Mouse (Mus musculus): ENCODE measurements around the gene Clcnkb. TPM values are rescaled to one million over a fixed set of nuclear protein-coding genes. Genes with fewer than 3 reads are reported as not detected.

Clcnkb gene
- polyA plus RNA-seq (2016; fragmentation: Nextera tagmentation; extraction: Ambion mirVana), result 0.15 TPM in 1 of 2 replicates, not detected in the other

DNA sequence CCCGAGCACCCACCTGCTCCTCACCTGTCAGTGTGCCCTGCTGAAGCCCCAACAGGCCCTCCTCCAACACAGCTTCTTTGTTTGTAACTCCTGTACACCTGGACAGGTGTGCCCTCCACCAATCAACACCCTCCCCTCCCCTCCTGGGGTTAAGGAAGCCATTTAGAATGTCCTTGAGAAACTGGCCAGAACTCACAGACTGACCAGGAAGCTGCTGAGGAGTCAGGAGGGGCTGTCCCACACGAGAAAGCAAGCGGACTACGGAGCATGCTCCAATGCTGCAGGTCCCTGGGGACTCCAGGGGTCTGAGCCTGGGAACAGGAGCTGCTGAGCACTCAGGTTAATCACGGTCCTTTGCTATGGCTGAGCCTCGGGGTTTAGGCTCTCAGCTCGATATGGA lies at the start of gene Clcnkb:
TSS of gene Clcnkb (minus strand) at position 91 of the 400 bp plus-strand sequence.
- Histone ChIP-seq H3K36me3 (replicated peaks) (no peaks in the 10 kb centered on the region), H3K9me3 (no peaks in the 10 kb centered on the region), H3K27ac (replicated peaks) (no peak within 1 kb of the TSS), H3K4me3 (no peak within 1 kb of the TSS), H3K4me1 (peaks cover 18% of the 10 kb centered on the region), H3K27me3 (replicated peaks; ENCODE audit: low read depth, poor library complexity, severe bottlenecking) (peaks cover 26% of the 10 kb centered on the region)
- DNase-seq (ENCODE audit: low spot score), result no peak
- WGBS, result 67% methylated on average over 7 of the region's 7 CpGs

DNA sequence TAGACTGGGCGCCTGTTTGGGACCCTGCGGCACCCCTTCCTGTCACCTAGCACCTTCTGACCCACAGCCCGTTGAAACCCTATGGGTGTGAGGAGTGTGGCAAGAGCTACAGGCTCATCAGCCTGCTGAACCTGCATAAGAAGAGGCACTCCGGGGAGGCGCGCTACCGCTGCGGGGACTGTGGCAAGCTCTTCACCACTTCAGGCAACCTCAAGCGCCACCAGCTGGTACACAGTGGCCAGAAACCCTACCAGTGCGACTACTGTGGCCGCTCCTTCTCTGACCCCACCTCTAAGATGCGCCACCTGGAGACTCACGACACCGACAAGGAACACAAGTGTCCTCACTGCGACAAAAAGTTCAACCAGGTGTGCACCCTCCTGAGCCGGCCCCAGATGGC lies 48.9 kb upstream of the Clcnkb start:
- no peaks in the 10 kb centered on the region for H3K9me3 ChIP-seq
- peaks cover 3% of the 10 kb centered on the region; the same call in 1 of the 2 replicates for H3K4me1 ChIP-seq
- no peak for DNase-seq (ENCODE audit: low spot score)
- no peak overlapping the region for H3K4me3 ChIP-seq
- WGBS, result 75% methylated on average over 16 of the region's 16 CpGs
- H3K27ac ChIP-seq (replicated peaks), result no peak overlapping the region
- peaks cover 97% of the 10 kb centered on the region for H3K36me3 ChIP-seq (replicated peaks)
- H3K27me3 ChIP-seq (replicated peaks; ENCODE audit: low read depth, poor library complexity, severe bottlenecking), result no peaks in the 10 kb centered on the region

DNA sequence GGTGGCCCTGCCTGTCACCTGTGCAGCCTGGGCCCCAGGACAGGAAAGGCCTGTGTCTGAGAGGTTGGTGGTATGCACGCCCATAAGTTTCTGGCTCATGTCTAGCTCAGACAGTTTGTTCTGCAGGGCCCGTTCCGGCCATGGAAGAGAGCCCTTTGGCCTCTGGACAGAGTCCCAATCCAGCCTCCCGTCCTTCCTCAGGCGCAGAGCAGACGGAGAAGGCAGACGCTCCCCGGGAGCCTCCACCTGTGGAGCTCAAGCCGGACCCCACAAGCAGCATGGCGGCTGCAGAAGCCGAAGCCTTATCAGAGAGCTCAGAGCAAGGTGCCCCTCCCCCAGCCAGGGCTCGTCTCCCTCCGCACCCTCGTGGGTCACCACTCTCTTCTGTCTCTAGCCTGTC lies 47.7 kb upstream of the Clcnkb start:
- DNase-seq (ENCODE audit: low spot score), result no peak
- WGBS, result 86% methylated on average over 14 of the region's 14 CpGs
- H3K27me3 ChIP-seq (replicated peaks; ENCODE audit: low read depth, poor library complexity, severe bottlenecking), result no peaks in the 10 kb centered on the region
- no peak overlapping the region for H3K27ac ChIP-seq (replicated peaks)
- H3K9me3 ChIP-seq, result no peaks in the 10 kb centered on the region
- H3K36me3 ChIP-seq (replicated peaks), result peaks cover 89% of the 10 kb centered on the region
- peaks cover 13% of the 10 kb centered on the region for H3K4me1 ChIP-seq
- no peak overlapping the region for H3K4me3 ChIP-seq

DNA sequence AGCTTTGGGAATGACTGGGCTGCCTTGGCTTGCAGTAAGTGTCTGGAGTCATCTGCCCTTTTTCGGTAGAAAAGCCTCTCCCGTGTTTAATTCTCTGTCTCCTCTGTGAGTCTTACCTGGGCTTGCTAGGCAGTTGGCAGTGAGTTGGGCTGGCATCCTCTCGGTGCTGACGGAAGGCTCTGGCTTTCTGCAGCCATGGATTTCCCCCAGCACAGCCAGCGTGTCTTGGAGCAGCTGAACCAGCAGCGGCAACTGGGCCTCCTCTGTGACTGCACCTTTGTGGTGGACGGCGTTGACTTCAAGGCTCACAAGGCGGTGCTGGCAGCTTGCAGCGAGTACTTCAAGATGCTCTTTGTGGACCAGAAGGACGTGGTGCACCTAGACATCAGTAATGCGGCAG lies 45.8 kb upstream of the Clcnkb start:
- Histone ChIP-seq H3K36me3 (replicated peaks) (peaks cover 79% of the 10 kb centered on the region), H3K27me3 (replicated peaks; ENCODE audit: low read depth, poor library complexity, severe bottlenecking) (no peaks in the 10 kb centered on the region), H3K27ac (replicated peaks) (no peak overlapping the region), H3K4me3 (no peak overlapping the region), H3K4me1 (peaks cover 24% of the 10 kb centered on the region), H3K9me3 (no peaks in the 10 kb centered on the region)
- DNase-seq (ENCODE audit: low spot score), result no peak
- 92% methylated on average over 12 of the region's 12 CpGs for WGBS

DNA sequence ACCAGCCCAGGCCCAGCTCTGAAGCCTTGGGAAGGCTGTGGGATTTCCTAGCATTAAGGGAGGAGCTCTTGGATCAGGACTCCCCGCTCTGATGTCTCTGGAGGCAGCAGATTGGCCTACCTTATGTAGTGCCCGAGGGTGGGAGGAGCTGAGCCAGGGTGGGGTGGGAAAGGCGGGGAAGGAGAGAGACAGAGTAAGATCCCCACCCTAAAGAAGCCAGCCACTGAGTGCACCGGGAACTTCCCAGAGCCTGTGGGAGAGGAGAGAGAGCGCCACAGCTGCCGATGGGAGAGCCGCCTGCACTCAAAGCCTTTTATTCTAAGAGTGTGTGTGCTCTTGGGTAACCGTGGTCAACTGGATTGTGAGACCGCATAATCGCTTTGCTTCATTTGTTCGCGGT lies 45.3 kb upstream of the Clcnkb start:
- peaks cover 24% of the 10 kb centered on the region for H3K4me1 ChIP-seq
- no peaks in the 10 kb centered on the region for H3K9me3 ChIP-seq
- no peak for DNase-seq (ENCODE audit: low spot score)
- no peak overlapping the region for H3K27ac ChIP-seq (replicated peaks)
- 75% methylated on average over 12 of the region's 12 CpGs for WGBS
- H3K4me3 ChIP-seq, result no peak overlapping the region
- no peaks in the 10 kb centered on the region for H3K27me3 ChIP-seq (replicated peaks; ENCODE audit: low read depth, poor library complexity, severe bottlenecking)
- H3K36me3 ChIP-seq (replicated peaks), result peaks cover 79% of the 10 kb centered on the region

DNA sequence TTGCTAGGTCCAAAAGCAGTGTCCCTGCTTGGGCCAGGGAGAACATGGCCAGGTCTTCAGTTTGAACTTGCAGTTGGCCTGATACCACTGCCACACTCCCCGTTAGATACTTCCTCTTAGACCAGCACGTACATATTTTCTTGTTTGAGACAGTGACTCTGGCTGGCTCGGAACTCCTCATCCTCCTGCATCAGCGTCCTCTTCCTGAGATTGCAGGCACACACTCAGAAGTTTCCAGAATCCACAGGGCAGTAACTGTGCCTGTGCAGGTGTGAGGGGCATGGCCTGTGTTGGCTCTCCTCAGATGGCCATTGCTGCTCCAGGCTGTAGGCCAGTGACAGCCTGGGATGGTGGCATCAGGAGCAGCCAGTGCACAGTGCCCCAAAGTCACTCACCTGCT lies 44.7 kb upstream of the Clcnkb start:
- Histone ChIP-seq H3K36me3 (replicated peaks) (peaks cover 79% of the 10 kb centered on the region), H3K4me1 (peaks cover 28% of the 10 kb centered on the region), H3K27ac (replicated peaks) (no peak overlapping the region), H3K27me3 (replicated peaks; ENCODE audit: low read depth, poor library complexity, severe bottlenecking) (no peaks in the 10 kb centered on the region), H3K9me3 (no peaks in the 10 kb centered on the region), H3K4me3 (no peak overlapping the region)
- WGBS, result 93% methylated on average over 4 of the region's 4 CpGs
- no peak for DNase-seq (ENCODE audit: low spot score)

DNA sequence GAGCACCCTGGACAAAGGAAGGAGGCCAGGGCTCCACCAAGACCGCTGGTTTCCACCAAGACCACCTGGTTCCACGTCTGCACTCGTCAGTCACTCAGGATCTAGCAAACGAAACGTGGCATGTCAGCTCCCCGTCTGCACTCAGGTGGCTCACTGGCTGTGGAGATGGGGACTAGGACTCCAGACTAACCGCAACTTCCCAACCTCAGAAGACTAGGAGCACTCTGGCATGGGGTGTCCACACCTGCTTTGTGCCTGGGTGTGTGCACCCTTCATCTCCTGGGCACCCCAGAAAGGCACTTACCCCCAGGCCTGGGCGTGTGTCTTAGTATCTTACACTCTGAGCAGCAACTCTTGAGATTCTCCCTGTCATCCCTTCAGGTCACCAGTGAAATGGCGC lies 44.0 kb upstream of the Clcnkb start:
- WGBS, result 87% methylated on average over 9 of the region's 9 CpGs
- peaks cover 74% of the 10 kb centered on the region for H3K36me3 ChIP-seq (replicated peaks)
- peaks cover 35% of the 10 kb centered on the region for H3K4me1 ChIP-seq
- DNase-seq (ENCODE audit: low spot score), result no peak
- H3K4me3 ChIP-seq, result no peak overlapping the region
- no peaks in the 10 kb centered on the region for H3K27me3 ChIP-seq (replicated peaks; ENCODE audit: low read depth, poor library complexity, severe bottlenecking)
- no peaks in the 10 kb centered on the region for H3K9me3 ChIP-seq
- no peak overlapping the region for H3K27ac ChIP-seq (replicated peaks)

DNA sequence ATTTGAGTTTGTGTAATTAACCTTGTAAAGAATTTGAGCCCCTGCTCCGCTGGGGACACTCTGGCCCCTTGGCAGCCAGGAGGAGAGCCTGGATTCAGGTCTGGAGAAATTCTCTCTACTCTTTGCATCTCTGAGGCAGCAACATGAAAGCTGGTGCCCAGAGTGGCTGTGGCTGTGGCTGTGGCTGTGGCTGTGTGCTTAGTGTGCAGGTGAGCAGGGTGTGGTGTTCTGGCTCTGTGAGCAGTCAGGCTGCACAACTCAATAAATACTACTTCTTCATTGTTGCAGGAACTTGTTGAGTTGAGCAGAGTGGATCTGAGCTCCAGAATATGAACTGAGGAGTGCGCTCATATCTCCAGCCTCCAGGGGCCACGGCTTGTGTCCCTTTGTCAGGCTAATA lies 43.1 kb upstream of the Clcnkb start:
- peak overlapping the region; percentile 55 for H3K27ac ChIP-seq (replicated peaks)
- peaks cover 74% of the 10 kb centered on the region for H3K36me3 ChIP-seq (replicated peaks)

DNA sequence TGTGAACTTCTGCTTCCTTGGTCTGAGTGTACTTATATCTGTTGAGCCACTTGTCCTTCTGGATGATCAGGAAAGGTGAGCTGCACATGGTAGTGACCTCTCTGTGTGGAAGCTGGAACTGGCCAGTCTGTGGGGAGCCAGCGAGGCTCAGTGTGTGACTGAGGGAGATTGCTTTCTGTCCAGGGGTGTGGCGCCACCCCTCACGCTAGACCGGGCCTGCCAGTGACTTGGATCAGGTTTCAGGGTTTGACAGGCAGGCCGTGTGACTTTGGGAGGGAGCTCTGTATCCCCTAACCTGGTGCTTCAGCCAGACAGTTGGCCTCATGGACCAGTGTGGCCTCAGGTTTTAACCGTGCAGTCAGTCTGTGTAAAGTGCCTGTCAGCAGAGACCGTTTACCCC lies 42.4 kb upstream of the Clcnkb start:
- Histone ChIP-seq H3K36me3 (replicated peaks) (peaks cover 74% of the 10 kb centered on the region), H3K9me3 (no peaks in the 10 kb centered on the region), H3K27ac (replicated peaks) (peak overlapping the region; percentile 55), H3K4me1 (peaks cover 38% of the 10 kb centered on the region), H3K27me3 (replicated peaks; ENCODE audit: low read depth, poor library complexity, severe bottlenecking) (no peaks in the 10 kb centered on the region), H3K4me3 (peak overlapping the region; percentile 30)
- WGBS, result 14% methylated on average over 7 of the region's 7 CpGs
- DNase-seq (ENCODE audit: low spot score), result peak; percentile 72

More for the DNA sequence above, 43.1 kb upstream of the Clcnkb start:
- H3K9me3 ChIP-seq, result no peaks in the 10 kb centered on the region
- 69% methylated on average over 3 of the region's 3 CpGs for WGBS
- no peak overlapping the region for H3K4me3 ChIP-seq
- DNase-seq (ENCODE audit: low spot score), result no peak
- no peaks in the 10 kb centered on the region for H3K27me3 ChIP-seq (replicated peaks; ENCODE audit: low read depth, poor library complexity, severe bottlenecking)
- H3K4me1 ChIP-seq, result peaks cover 38% of the 10 kb centered on the region

DNA sequence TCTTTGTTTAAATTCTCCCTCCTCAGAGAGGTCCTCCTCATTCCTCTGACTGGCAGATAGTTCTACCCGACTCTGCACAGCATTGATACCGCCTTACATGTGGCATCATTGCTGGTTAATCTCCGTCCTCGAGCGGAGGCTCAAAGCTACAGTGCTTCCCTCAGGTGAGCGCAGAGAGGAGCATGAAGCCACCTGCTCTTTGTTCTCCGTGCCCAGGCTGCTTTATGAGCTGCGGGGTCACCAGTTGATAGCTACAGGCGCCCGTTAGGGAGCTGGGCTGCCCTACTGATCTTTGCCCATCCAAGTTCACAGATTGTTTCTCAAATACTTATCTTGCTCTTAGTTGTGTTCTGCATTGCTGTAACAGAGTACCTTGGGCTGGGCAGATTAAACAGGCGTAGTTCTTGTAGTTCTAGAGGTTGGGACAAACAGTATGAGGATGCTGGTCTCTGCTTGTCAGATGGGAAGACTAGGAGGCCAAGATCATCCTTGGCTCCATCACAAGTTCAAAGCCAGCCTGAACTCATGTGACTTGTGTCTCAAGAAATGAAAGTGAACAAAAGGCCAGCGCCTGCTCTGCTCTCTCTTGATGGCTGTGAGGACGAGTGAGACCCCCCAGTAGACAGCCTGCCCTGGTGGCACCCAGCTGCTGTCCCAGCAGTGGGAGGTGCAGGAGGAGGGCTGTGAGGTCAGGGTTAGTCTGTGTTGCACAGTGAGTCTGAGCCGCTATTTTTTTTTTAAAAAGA lies 40.6 kb upstream of the Clcnkb start:
- H3K4me3 ChIP-seq, result no peak overlapping the region
- H3K9me3 ChIP-seq, result no peaks in the 10 kb centered on the region
- peaks cover 38% of the 10 kb centered on the region for H3K4me1 ChIP-seq
- DNase-seq (ENCODE audit: low spot score), result no peak
- no peaks in the 10 kb centered on the region for H3K27me3 ChIP-seq (replicated peaks; ENCODE audit: low read depth, poor library complexity, severe bottlenecking)
- H3K36me3 ChIP-seq (replicated peaks), result peaks cover 74% of the 10 kb centered on the region
- H3K27ac ChIP-seq (replicated peaks), result no peak overlapping the region
- 93% methylated on average over 14 of the region's 14 CpGs for WGBS

DNA sequence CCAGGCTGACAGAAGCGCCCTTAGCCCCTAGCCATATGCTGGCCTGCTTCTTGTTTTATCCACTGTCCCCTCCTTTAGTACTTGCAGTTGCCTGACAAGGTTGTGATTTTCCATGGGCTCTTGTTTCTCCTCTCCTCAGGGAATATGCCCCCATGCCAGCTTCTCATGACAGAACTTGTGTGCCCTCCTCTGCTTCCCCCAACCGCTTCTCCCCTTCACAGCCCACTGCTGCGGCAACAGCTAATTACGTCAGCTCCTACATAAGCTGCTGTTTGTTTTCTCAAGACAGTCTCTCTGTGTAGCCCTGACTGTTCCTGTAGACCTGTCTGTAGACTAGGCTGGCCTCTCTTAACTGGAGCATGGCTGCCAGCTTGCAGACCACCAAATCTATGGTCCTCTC lies 39.7 kb upstream of the Clcnkb start:
- peaks cover 75% of the 10 kb centered on the region for H3K36me3 ChIP-seq (replicated peaks)
- WGBS, result 77% methylated on average over 4 of the region's 4 CpGs

DNA sequence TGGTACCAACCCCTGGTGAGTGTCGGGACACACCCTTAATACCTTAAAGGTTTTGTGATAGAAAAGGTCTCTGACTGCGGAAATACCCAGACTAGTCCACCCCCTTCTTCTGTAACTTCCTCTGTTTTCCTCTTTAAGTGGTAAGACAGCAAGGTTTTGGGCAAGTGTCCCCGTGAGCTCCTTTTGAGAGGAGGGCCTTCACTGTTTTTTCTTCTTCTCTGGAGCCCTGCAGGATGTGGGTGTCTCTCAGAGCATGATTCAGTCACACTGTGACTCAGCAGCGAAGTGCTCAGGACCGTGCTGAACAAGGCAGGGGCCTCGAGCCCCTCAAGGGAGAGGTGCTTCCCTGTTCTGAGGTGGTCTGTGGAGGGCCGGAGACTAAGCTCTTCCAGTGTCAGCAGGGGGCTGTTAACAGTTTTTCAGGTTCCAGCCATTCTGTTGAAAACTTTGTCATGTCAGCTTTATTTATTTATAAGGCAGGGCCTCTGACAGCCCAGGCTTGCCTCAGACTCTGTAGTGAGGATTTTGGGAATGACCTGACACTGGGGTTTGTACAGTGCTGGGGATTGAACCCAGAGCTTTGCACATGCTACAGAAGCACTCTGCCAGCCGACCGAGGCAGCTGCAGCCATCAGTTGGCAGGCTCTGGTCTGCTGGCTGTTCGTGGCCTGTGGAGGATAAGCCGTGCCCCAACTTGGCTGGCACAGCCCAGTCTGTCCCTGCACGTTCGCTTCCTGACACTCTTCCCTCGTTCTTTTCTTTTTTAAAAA lies 39.0 kb upstream of the Clcnkb start:
- no peak for DNase-seq (ENCODE audit: low spot score)
- Histone ChIP-seq H3K36me3 (replicated peaks) (peaks cover 75% of the 10 kb centered on the region), H3K4me3 (no peak overlapping the region), H3K27ac (replicated peaks) (no peak overlapping the region), H3K4me1 (peaks cover 36% of the 10 kb centered on the region), H3K27me3 (replicated peaks; ENCODE audit: low read depth, poor library complexity, severe bottlenecking) (no peaks in the 10 kb centered on the region), H3K9me3 (no peaks in the 10 kb centered on the region)
- 84% methylated on average over 14 of the region's 14 CpGs for WGBS

More for the DNA sequence above, 39.7 kb upstream of the Clcnkb start:
- Histone ChIP-seq H3K4me1 (peaks cover 36% of the 10 kb centered on the region), H3K27me3 (replicated peaks; ENCODE audit: low read depth, poor library complexity, severe bottlenecking) (no peaks in the 10 kb centered on the region), H3K9me3 (no peaks in the 10 kb centered on the region), H3K27ac (replicated peaks) (no peak overlapping the region), H3K4me3 (no peak overlapping the region)
- no peak for DNase-seq (ENCODE audit: low spot score)

Measured in embryonic facial prominence, embryonic 10.5 days (tissue).